12 mouse cellular contexts compared by ENCODE assay signal in genomic region chr12:44839594-44840373, GRCm38 (mm10).
DNase-seq lines count a peak whose midpoint lies in the region; ATAC-seq lines count a peak whose summit lies in the region.
"Had no signal": no experiment of that assay in that cellular context is flagged by ENCODE, and none has a peak within 500 bp of the region (broad histone marks: within the 10 kb centered on the region; RNA-seq: fewer than 3 reads in every experiment).

No protein-coding gene starts in this region.

- peak overlapping the region; percentile 20 for H3K4me2 ChIP-seq in forebrain, embryonic 16.5 days (ENCODE audit: low read length)
- H3K4me2 ChIP-seq in limb, embryonic 12.5 days = peak overlapping the region; percentile 22
- peak overlapping the region; percentile 15; the same call in 1 of the 2 replicates for H3K4me2 ChIP-seq in neural tube, embryonic 15.5 days

- no peaks in the 10 kb centered on the region for H3K36me3 ChIP-seq in forebrain, embryonic 16.5 days (ENCODE audit: control insufficient read depth, insufficient read depth)
- no peaks in the 10 kb centered on the region for H3K36me3 ChIP-seq in limb, embryonic 12.5 days
- H3K36me3 ChIP-seq in neural tube, embryonic 15.5 days = no peaks in the 10 kb centered on the region
- H3K36me3 ChIP-seq in heart, embryonic 10.5 days = no peaks in the 10 kb centered on the region

- DNase-seq in layer of hippocampus, adult 11-12 months (ENCODE audit: low spot score) = peak; percentile 20
- no peak for DNase-seq in layer of hippocampus, adult 9-10 months (ENCODE audit: low spot score)
- no peak for DNase-seq in heart, embryonic 10.5 days (ENCODE audit: low spot score)
- no peak for DNase-seq in heart, postnatal 10 days
- DNase-seq in gastrocnemius, postnatal 36 days = no peak
- DNase-seq: heart, postnatal 36 days; lung, postnatal 4 days; right cerebral cortex, postnatal 14 days had no signal

- ATAC-seq in forebrain, embryonic 16.5 days = peak; percentile 89
- peak; percentile 74 for ATAC-seq in limb, embryonic 12.5 days (ENCODE audit: insufficient number of reproducible peaks, insufficient read depth, low FRiP score, low TSS enrichment, low read depth)
- peak; percentile 83 for ATAC-seq in neural tube, embryonic 15.5 days (ENCODE audit: low FRiP score)

- 7% methylated on average over 7 of the region's 7 CpGs for WGBS in forebrain, embryonic 16.5 days
- 11% methylated on average over 7 of the region's 7 CpGs for WGBS in limb, embryonic 12.5 days
- 7% methylated on average over 7 of the region's 7 CpGs for WGBS in neural tube, embryonic 15.5 days
- WGBS in heart, embryonic 10.5 days = 59% methylated on average over 7 of the region's 7 CpGs

- H3K4me1 ChIP-seq in forebrain, embryonic 16.5 days (replicated peaks; ENCODE audit: control insufficient read depth, insufficient read depth, low read length) = peaks cover 10% of the 10 kb centered on the region
- H3K4me1 ChIP-seq in limb, embryonic 12.5 days (replicated peaks) = peaks cover 13% of the 10 kb centered on the region
- peaks cover 10% of the 10 kb centered on the region for H3K4me1 ChIP-seq in neural tube, embryonic 15.5 days
- H3K4me1 ChIP-seq in heart, embryonic 10.5 days = no peaks in the 10 kb centered on the region

- H3K27me3 ChIP-seq in forebrain, embryonic 16.5 days (replicated peaks; ENCODE audit: control insufficient read depth, insufficient read depth, low read length) = no peaks in the 10 kb centered on the region
- no peaks in the 10 kb centered on the region for H3K27me3 ChIP-seq in limb, embryonic 12.5 days
- H3K27me3 ChIP-seq in neural tube, embryonic 15.5 days (replicated peaks) = no peaks in the 10 kb centered on the region
- no peaks in the 10 kb centered on the region for H3K27me3 ChIP-seq in heart, embryonic 10.5 days (ENCODE audit: insufficient read depth, poor library complexity, severe bottlenecking)
- H3K27me3 ChIP-seq: CH12.LX had no signal

- H3K4me3 ChIP-seq in forebrain, embryonic 16.5 days (replicated peaks; ENCODE audit: low read length) = no peak overlapping the region
- no peak overlapping the region for H3K4me3 ChIP-seq in limb, embryonic 12.5 days (replicated peaks)
- H3K4me3 ChIP-seq in neural tube, embryonic 15.5 days (replicated peaks) = no peak overlapping the region
- H3K4me3 ChIP-seq in heart, embryonic 10.5 days = no peak overlapping the region

- H3K9ac ChIP-seq in forebrain, embryonic 16.5 days (replicated peaks; ENCODE audit: low read depth, low read length) = no peak overlapping the region
- H3K9ac ChIP-seq in limb, embryonic 12.5 days (replicated peaks) = no peak overlapping the region
- H3K9ac ChIP-seq in neural tube, embryonic 15.5 days (replicated peaks) = no peak overlapping the region

- no peaks in the 10 kb centered on the region for H3K9me3 ChIP-seq in forebrain, embryonic 16.5 days (ENCODE audit: control insufficient read depth, low read length)
- no peaks in the 10 kb centered on the region for H3K9me3 ChIP-seq in limb, embryonic 12.5 days
- no peaks in the 10 kb centered on the region for H3K9me3 ChIP-seq in neural tube, embryonic 15.5 days (replicated peaks)
- no peaks in the 10 kb centered on the region for H3K9me3 ChIP-seq in heart, embryonic 10.5 days

- H3K27ac ChIP-seq in forebrain, embryonic 16.5 days (ENCODE audit: low read length) = peak overlapping the region; percentile 41; the same call in 1 of the 2 replicates
- peak overlapping the region; percentile 42; the same call in 1 of the 2 replicates for H3K27ac ChIP-seq in limb, embryonic 12.5 days
- peak overlapping the region; percentile 56 for H3K27ac ChIP-seq in neural tube, embryonic 15.5 days (replicated peaks)
- H3K27ac ChIP-seq in heart, embryonic 10.5 days = no peak overlapping the region

- intact Hi-C loops in heart, postnatal 10 days (cut with DNase I) = no loop called here
- intact Hi-C loops in gastrocnemius, postnatal 36 days (cut with DNase I) = loop anchor here (10.0 kb wide), 1 partner anchor 235 kb away; the partner anchor contains the start of gene Stxbp6
